Mouse (Mus musculus) neural tube, embryonic 14.5 days (tissue): Measurements from ENCODE around the gene Rpl5. TPM values are rescaled to one million over a fixed set of nuclear protein-coding genes. Genes with fewer than 3 reads are reported as not detected.

Experiments
- ATAC-seq: fragments of 200-750 bp; cut with Nextera tagmentation; 2 replicates; pipeline ENCODE4 v1.8.0; 2017; ENCODE audit warnings: low read depth, mild to moderate bottlenecking, moderate TSS enrichment, moderate library complexity
- H3K27ac ChIP-seq: fragments of 300-500 bp; sonication (generic); 2 replicates; pipeline ENCODE4 v1.5.1; 2014; ENCODE audit warnings: low read depth, mild to moderate bottlenecking, control low read depth, low read length, moderate library complexity, mixed read lengths
- H3K27me3 ChIP-seq: fragments of 300-500 bp; sonication (generic); 2 replicates; pipeline ENCODE4 v1.6.1; 2014; ENCODE audit warnings: low read length; ENCODE audit not compliant: control insufficient read depth, insufficient read depth
- H3K36me3 ChIP-seq: fragments of 300-500 bp; sonication (generic); 2 replicates; pipeline ENCODE4 v1.6.1; 2014; ENCODE audit warnings: low read length, mixed read lengths; ENCODE audit not compliant: control insufficient read depth, insufficient read depth
- H3K4me1 ChIP-seq: fragments of 300-500 bp; sonication (generic); 2 replicates; pipeline ENCODE4 v1.6.1; 2014; ENCODE audit warnings: low read length; ENCODE audit not compliant: control insufficient read depth, insufficient read depth
- H3K4me2 ChIP-seq: fragments of 300-500 bp; sonication (generic); 2 replicates; pipeline ENCODE4 v1.6.1; 2014; ENCODE audit warnings: mild to moderate bottlenecking, low read depth, low read length, control low read depth
- H3K4me3 ChIP-seq: fragments of 300-500 bp; sonication (generic); 2 replicates; pipeline ENCODE4 v1.5.1; 2014; ENCODE audit warnings: low read depth, low read length, control low read depth, mixed read lengths
- H3K9ac ChIP-seq: fragments of 300-500 bp; sonication (generic); replicated peaks from 2 replicates; pipeline ENCODE4 v1.6.1; 2014; ENCODE audit warnings: low read depth, mild to moderate bottlenecking, control low read depth, low read length, mixed read lengths
- H3K9me3 ChIP-seq: fragments of 300-500 bp; sonication (generic); 2 replicates; pipeline ENCODE4 v1.6.1; 2016; ENCODE audit warnings: low read length; ENCODE audit not compliant: control insufficient read depth
- WGBS: fragments of 180-500 bp; shearing (Covaris S2); extraction: QIAGEN DNeasy Blood & Tissue Kit; methylation state at CpG from one replicate; pipeline ENCODE4 v1.1.7; 2014; 5-methylcytosine and 5-hydroxymethylcytosine counted together
- polyA plus RNA-seq: library from polyadenylated mRNA; unstranded; fragments of >200 nt; fragmentation: Nextera tagmentation; extraction: Ambion mirVana; gene quantifications from 2 replicates; pipeline ENCODE4 v1.2.1, GENCODE M21; 2014

Gene Rpl5
- polyA plus RNA-seq, 1 experiment from 2014 or later: 62.4 TPM

GRCm38 (mm10) chr5:107915280-107915679 lies 15.0 kb downstream of the Rpl5 start:
- ATAC-seq: peak; percentile 41; the same call in 1 of the 2 replicates
- Histone ChIP-seq H3K4me1 (no peaks in the 10 kb centered on the region), H3K9me3 (no peaks in the 10 kb centered on the region), H3K36me3 (no peaks in the 10 kb centered on the region), H3K27me3 (no peaks in the 10 kb centered on the region), H3K4me2 (no peak overlapping the region), H3K9ac (no peak overlapping the region), H3K4me3 (no peak overlapping the region), H3K27ac (no peak overlapping the region)
- WGBS: 21% methylated on average over 4 of the region's 4 CpGs

GRCm38 (mm10) chr5:107921400-107922252 lies 21.3 kb downstream of the Rpl5 start:
- no peaks in the 10 kb centered on the region for H3K9me3 ChIP-seq
- no peaks in the 10 kb centered on the region for H3K27me3 ChIP-seq
- no peak overlapping the region for H3K4me3 ChIP-seq
- H3K27ac ChIP-seq: no peak overlapping the region
- no peaks in the 10 kb centered on the region for H3K36me3 ChIP-seq
- H3K4me2 ChIP-seq: no peak overlapping the region
- ATAC-seq: peak; percentile 52
- 82% methylated on average over 2 of the region's 2 CpGs for WGBS
- no peak overlapping the region for H3K9ac ChIP-seq
- no peaks in the 10 kb centered on the region for H3K4me1 ChIP-seq

GRCm38 (mm10) chr5:107922836-107923235 lies 22.5 kb downstream of the Rpl5 start:
- H3K27me3 ChIP-seq: no peaks in the 10 kb centered on the region
- ATAC-seq: no peak
- no peak overlapping the region for H3K4me3 ChIP-seq
- H3K4me1 ChIP-seq: no peaks in the 10 kb centered on the region
- no peak overlapping the region for H3K27ac ChIP-seq
- H3K36me3 ChIP-seq: no peaks in the 10 kb centered on the region
- no peak overlapping the region for H3K9ac ChIP-seq
- WGBS: 91% methylated on average over 1 of the region's 1 CpGs
- H3K4me2 ChIP-seq: no peak overlapping the region
- H3K9me3 ChIP-seq: no peaks in the 10 kb centered on the region

- Histone ChIP-seq H3K27ac (no peak overlapping the region), H3K36me3 (no peaks in the 10 kb centered on the region), H3K9me3 (no peaks in the 10 kb centered on the region), H3K9ac (no peak overlapping the region), H3K4me3 (no peak overlapping the region), H3K27me3 (no peaks in the 10 kb centered on the region), H3K4me1 (no peaks in the 10 kb centered on the region), H3K4me2 (no peak overlapping the region)
- WGBS: 72% methylated on average over 8 of the region's 8 CpGs
- no peak for ATAC-seq
Measured at GRCm38 (mm10) chr5:107924564-107924963, 24.3 kb downstream of the Rpl5 start.

- no peak for ATAC-seq
- H3K4me1 ChIP-seq: no peaks in the 10 kb centered on the region
- no peaks in the 10 kb centered on the region for H3K36me3 ChIP-seq
- no peak overlapping the region for H3K4me2 ChIP-seq
- H3K9ac ChIP-seq: no peak overlapping the region
- no peak overlapping the region for H3K27ac ChIP-seq
- 83% methylated on average over 11 of the region's 11 CpGs for WGBS
- no peaks in the 10 kb centered on the region for H3K9me3 ChIP-seq
- H3K27me3 ChIP-seq: no peaks in the 10 kb centered on the region
- H3K4me3 ChIP-seq: no peak overlapping the region
Measured at GRCm38 (mm10) chr5:107926550-107927249, 26.4 kb downstream of the Rpl5 start.

GRCm38 (mm10) chr5:107932556-107932955 lies 32.3 kb downstream of the Rpl5 start:
- H3K36me3 ChIP-seq: no peaks in the 10 kb centered on the region
- no peak overlapping the region for H3K4me3 ChIP-seq
- H3K27ac ChIP-seq: no peak overlapping the region
- ATAC-seq: no peak
- WGBS: 42% methylated on average over 2 of the region's 2 CpGs
- no peaks in the 10 kb centered on the region for H3K27me3 ChIP-seq
- H3K9me3 ChIP-seq: no peaks in the 10 kb centered on the region
- H3K9ac ChIP-seq: no peak overlapping the region
- H3K4me1 ChIP-seq: 0 out of 2 replicates have a peak, but pooled peaks cover 3% of the 10 kb centered on the region
- H3K4me2 ChIP-seq: no peak overlapping the region

- Histone ChIP-seq H3K36me3 (no peaks in the 10 kb centered on the region), H3K9ac (no peak overlapping the region), H3K4me1 (0 out of 2 replicates have a peak, but pooled peaks cover 3% of the 10 kb centered on the region), H3K9me3 (no peaks in the 10 kb centered on the region), H3K27me3 (no peaks in the 10 kb centered on the region), H3K27ac (no peak overlapping the region), H3K4me3 (no peak overlapping the region), H3K4me2 (no peak overlapping the region)
- WGBS: 73% methylated on average over 4 of the region's 4 CpGs
- ATAC-seq: no peak
Measured at GRCm38 (mm10) chr5:107933202-107933974, 33.1 kb downstream of the Rpl5 start.

- 0 out of 2 replicates have a peak, but pooled peaks cover 3% of the 10 kb centered on the region for H3K4me1 ChIP-seq
- H3K4me3 ChIP-seq: no peak overlapping the region
- no peak overlapping the region for H3K27ac ChIP-seq
- H3K9me3 ChIP-seq: no peaks in the 10 kb centered on the region
- 90% methylated on average over 10 of the region's 10 CpGs for WGBS
- no peak for ATAC-seq
- H3K9ac ChIP-seq: no peak overlapping the region
- H3K36me3 ChIP-seq: no peaks in the 10 kb centered on the region
- no peak overlapping the region for H3K4me2 ChIP-seq
- H3K27me3 ChIP-seq: no peaks in the 10 kb centered on the region
Measured at GRCm38 (mm10) chr5:107934770-107935543, 34.7 kb downstream of the Rpl5 start.
